Mouse (Mus musculus): ENCODE data around the gene Eif4e. TPM values are rescaled to one million over a fixed set of nuclear protein-coding genes. Genes with fewer than 3 reads are reported as not detected.

Gene Eif4e
- polyA plus RNA-seq, 1 experiment: 5.4 TPM

DNA sequence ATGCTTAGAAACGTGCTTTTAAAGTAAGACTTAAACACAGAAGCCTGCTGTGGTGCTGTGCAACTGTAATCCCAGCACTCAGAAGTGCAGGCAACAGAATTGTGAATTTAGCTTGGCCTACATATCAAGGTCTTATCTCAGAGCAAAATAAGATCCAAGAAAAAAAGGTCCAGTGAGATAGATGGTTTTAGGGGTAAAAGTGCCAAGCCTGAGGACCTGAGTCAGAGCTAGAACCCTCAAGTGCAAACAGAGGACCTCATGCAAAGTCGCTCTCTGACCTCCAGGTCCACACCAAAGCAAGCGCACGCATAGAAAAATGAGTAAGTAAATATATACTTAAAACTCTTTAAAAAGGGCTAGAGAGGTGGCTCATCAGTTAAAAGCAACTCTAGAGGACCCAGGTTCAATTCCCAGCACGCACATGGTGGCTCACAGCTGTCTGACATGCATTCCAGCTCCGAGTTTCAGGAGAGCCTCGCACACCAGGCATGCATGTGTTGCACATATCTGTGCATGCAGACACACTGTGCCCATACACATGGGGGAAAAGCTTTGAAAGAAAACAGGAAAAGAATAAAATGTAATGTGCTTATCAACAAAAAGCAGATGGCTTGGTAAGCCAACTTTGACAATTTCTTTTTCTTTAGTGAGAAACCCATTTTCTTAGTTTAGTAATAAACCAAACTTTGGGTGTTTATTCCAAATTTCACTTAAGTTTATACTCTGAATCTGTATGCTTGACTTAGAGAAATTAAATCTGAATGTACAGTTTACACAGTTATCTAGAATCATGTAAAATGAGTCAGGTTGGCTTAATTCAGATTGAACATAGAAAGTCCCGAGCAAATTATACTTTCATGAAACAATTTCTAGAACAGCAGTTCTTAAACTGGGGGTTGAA, 4.8 kb downstream of the Eif4e start:
- Histone ChIP-seq H3K4me3 (ENCODE audit: low read depth, low read length) (no peak overlapping the region), H3K4me1 (ENCODE audit: control insufficient read depth, insufficient read depth, insufficient read length, low read length) (peaks cover 5% of the 10 kb centered on the region), H3K27me3 (ENCODE audit: control insufficient read depth, insufficient read depth, low read length) (no peaks in the 10 kb centered on the region), H3K36me3 (ENCODE audit: control insufficient read depth, insufficient read depth, low read length) (no peaks in the 10 kb centered on the region), H3K27ac (ENCODE audit: insufficient read depth, low read depth, low read length) (no peak overlapping the region)
- no peak for TF ChIP-seq POLR2A (IDR thresholded peaks at IDR 0.05; ENCODE audit: low read depth, low read length)
- WGBS: 55% methylated on average over 8 of the region's 8 CpGs

GRCm38 (mm10) chr3:138531479-138532181, 5.7 kb downstream of the Eif4e start:
- Histone ChIP-seq H3K27ac (ENCODE audit: insufficient read depth, low read depth, low read length) (no peak overlapping the region), H3K27me3 (ENCODE audit: control insufficient read depth, insufficient read depth, low read length) (no peaks in the 10 kb centered on the region), H3K4me1 (ENCODE audit: control insufficient read depth, insufficient read depth, insufficient read length, low read length) (peaks cover 2% of the 10 kb centered on the region), H3K4me3 (ENCODE audit: low read depth, low read length) (no peak overlapping the region), H3K36me3 (ENCODE audit: control insufficient read depth, insufficient read depth, low read length) (no peaks in the 10 kb centered on the region)
- TF ChIP-seq CTCF (IDR thresholded peaks at IDR 0.05; ENCODE audit: extremely low read depth, insufficient read length, insufficient replicate concordance, low read depth, low read length) (no peak), POLR2A (IDR thresholded peaks at IDR 0.05; ENCODE audit: low read depth, low read length) (no peak)
- WGBS: 61% methylated on average over 12 of the region's 12 CpGs

DNA sequence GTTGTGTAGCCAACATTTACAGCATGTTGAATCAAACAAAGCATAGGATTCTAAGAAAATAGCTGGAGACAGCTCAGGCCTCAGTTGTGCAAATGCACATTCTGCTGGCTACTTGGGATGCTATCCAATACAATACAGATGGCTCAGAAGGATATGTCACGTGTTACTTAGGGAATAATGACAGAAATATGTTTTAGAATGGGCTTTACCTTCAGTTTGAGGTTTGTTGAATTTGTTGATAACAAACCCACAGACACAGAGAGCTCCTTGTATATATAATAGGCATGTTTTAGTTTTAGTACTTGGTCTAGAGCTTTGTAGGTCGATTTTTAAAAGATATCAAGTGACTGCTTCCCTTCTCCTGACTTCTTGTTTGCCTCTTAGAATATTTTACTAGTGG, 6.8 kb downstream of the Eif4e start:
- no peaks in the 10 kb centered on the region for H3K27me3 ChIP-seq (ENCODE audit: control insufficient read depth, insufficient read depth, low read length)
- H3K4me1 ChIP-seq (ENCODE audit: control insufficient read depth, insufficient read depth, insufficient read length, low read length): peaks cover 2% of the 10 kb centered on the region
- H3K36me3 ChIP-seq (ENCODE audit: control insufficient read depth, insufficient read depth, low read length): no peaks in the 10 kb centered on the region
- no peak overlapping the region for H3K27ac ChIP-seq (ENCODE audit: insufficient read depth, low read depth, low read length)
- WGBS: 28% methylated on average over 2 of the region's 2 CpGs
- TF ChIP-seq POLR2A (IDR thresholded peaks at IDR 0.05; ENCODE audit: low read depth, low read length): no peak
- no peak for TF ChIP-seq CTCF (IDR thresholded peaks at IDR 0.05; ENCODE audit: extremely low read depth, insufficient read length, insufficient replicate concordance, low read depth, low read length)
- H3K4me3 ChIP-seq (ENCODE audit: low read depth, low read length): no peak overlapping the region

DNA sequence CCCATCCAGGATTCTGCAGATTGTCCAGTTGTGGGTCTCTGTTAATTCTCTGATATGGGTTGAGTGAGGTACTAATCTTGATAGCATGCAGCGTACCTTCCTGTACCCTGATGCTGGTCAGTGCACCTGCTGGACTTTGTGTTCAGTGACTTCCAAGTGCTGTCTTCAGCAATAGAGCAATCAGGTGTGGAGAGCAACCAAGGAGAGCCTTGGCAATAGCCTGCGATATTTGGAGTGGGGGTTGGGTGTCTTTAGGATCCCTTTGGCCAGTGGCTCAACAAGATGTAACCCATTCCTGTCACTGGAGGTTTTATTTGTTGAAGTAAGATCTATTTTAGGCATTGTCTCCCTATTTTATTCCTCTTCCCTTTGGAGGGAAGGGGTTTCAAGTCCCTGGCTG, 10.1 kb downstream of the Eif4e start:
- Histone ChIP-seq H3K4me1 (ENCODE audit: control insufficient read depth, insufficient read depth, insufficient read length, low read length) (peaks cover 2% of the 10 kb centered on the region), H3K27ac (ENCODE audit: insufficient read depth, low read depth, low read length) (no peak overlapping the region; the same call in 1 of the 2 replicates), H3K4me3 (ENCODE audit: low read depth, low read length) (no peak overlapping the region), H3K27me3 (ENCODE audit: control insufficient read depth, insufficient read depth, low read length) (no peaks in the 10 kb centered on the region), H3K36me3 (ENCODE audit: control insufficient read depth, insufficient read depth, low read length) (no peaks in the 10 kb centered on the region)
- TF ChIP-seq POLR2A (IDR thresholded peaks at IDR 0.05; ENCODE audit: low read depth, low read length) (no peak), CTCF (IDR thresholded peaks at IDR 0.05; ENCODE audit: extremely low read depth, insufficient read length, insufficient replicate concordance, low read depth, low read length) (no peak)
- 56% methylated on average over 2 of the region's 2 CpGs for WGBS

- Histone ChIP-seq H3K4me3 (ENCODE audit: low read depth, low read length) (no peak overlapping the region), H3K27ac (ENCODE audit: insufficient read depth, low read depth, low read length) (no peak overlapping the region), H3K36me3 (ENCODE audit: control insufficient read depth, insufficient read depth, low read length) (peaks cover 2% of the 10 kb centered on the region; the same call in 1 of the 2 replicates), H3K27me3 (ENCODE audit: control insufficient read depth, insufficient read depth, low read length) (no peaks in the 10 kb centered on the region), H3K4me1 (ENCODE audit: control insufficient read depth, insufficient read depth, insufficient read length, low read length) (0 out of 2 replicates have a peak, but pooled peaks cover 2% of the 10 kb centered on the region)
- WGBS: 55% methylated on average over 3 of the region's 3 CpGs
- TF ChIP-seq POLR2A (IDR thresholded peaks at IDR 0.05; ENCODE audit: low read depth, low read length) (no peak), CTCF (IDR thresholded peaks at IDR 0.05; ENCODE audit: extremely low read depth, insufficient read length, insufficient replicate concordance, low read depth, low read length) (no peak)
Measured at GRCm38 (mm10) chr3:138542621-138543020, 16.6 kb downstream of the Eif4e start.

DNA sequence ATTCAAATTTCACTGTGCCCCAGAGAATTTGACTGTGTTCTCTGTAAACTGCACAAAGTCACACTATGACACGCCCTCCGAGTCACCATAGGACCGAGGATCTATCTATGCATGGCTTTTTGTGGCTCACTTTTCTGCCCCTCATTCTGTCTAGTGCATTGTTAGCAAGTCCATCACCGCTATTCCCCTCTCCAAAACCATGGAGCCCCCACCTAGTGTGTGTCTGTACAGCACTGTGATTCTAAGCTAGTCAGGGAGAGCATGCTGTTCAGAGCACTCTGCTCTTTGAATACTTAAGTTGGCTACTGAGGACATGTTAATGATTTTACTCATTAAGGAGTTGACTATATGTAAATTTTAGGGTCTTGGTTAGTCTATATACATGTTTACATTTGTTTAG, 18.1 kb downstream of the Eif4e start:
- Histone ChIP-seq H3K4me3 (ENCODE audit: low read depth, low read length) (no peak overlapping the region), H3K27ac (ENCODE audit: insufficient read depth, low read depth, low read length) (no peak overlapping the region), H3K4me1 (ENCODE audit: control insufficient read depth, insufficient read depth, insufficient read length, low read length) (0 out of 2 replicates have a peak, but pooled peaks cover 2% of the 10 kb centered on the region), H3K27me3 (ENCODE audit: control insufficient read depth, insufficient read depth, low read length) (no peaks in the 10 kb centered on the region), H3K36me3 (ENCODE audit: control insufficient read depth, insufficient read depth, low read length) (peaks cover 6% of the 10 kb centered on the region; the same call in 1 of the 2 replicates)
- whole genome bisulfite sequencing: 69% methylated on average over 4 of the region's 4 CpGs
- TF ChIP-seq POLR2A (IDR thresholded peaks at IDR 0.05; ENCODE audit: low read depth, low read length): no peak
- TF ChIP-seq CTCF (IDR thresholded peaks at IDR 0.05; ENCODE audit: extremely low read depth, insufficient read length, insufficient replicate concordance, low read depth, low read length): no peak

DNA sequence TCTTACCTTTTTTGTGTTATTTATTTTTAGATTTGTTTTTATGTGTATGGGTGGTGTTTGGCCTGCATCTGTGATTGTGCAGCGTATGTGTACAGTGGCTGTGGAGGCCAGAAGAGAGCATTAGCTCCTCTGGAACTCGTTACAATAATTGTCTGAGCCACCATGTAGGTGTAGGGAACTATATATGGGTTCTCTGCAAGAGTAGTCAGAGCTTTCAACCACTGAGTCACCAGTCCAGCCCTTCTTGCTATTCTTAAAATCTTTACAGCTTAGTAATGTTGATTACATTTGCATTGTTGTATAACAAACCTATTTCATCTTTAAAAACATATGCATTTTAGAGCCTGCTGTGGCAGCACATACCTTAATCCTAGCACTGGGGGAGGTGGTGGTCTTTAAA, 20.7 kb downstream of the Eif4e start:
- no peak overlapping the region for H3K27ac ChIP-seq (ENCODE audit: insufficient read depth, low read depth, low read length)
- H3K27me3 ChIP-seq (ENCODE audit: control insufficient read depth, insufficient read depth, low read length): no peaks in the 10 kb centered on the region
- H3K4me3 ChIP-seq (ENCODE audit: low read depth, low read length): no peak overlapping the region
- 0 out of 2 replicates have a peak, but pooled peaks cover 2% of the 10 kb centered on the region for H3K4me1 ChIP-seq (ENCODE audit: control insufficient read depth, insufficient read depth, insufficient read length, low read length)
- 84% methylated on average over 2 of the region's 2 CpGs for WGBS
- TF ChIP-seq POLR2A (IDR thresholded peaks at IDR 0.05; ENCODE audit: low read depth, low read length): no peak
- no peak for TF ChIP-seq CTCF (IDR thresholded peaks at IDR 0.05; ENCODE audit: extremely low read depth, insufficient read length, insufficient replicate concordance, low read depth, low read length)
- H3K36me3 ChIP-seq (ENCODE audit: control insufficient read depth, insufficient read depth, low read length): peaks cover 23% of the 10 kb centered on the region

Measured in small intestine, adult 2 months (tissue).